Mouse (Mus musculus) left cerebral cortex, adult 9 months (tissue): Measurements from ENCODE around the gene Uqcc1.

Source experiments
- DNase-seq, 2 experiments: peaks; one replicate each; pipeline ENCODE4 v3.0.0; 2022; ENCODE audit warnings: low spot score in 2 of 2

Uqcc1 gene

DNA sequence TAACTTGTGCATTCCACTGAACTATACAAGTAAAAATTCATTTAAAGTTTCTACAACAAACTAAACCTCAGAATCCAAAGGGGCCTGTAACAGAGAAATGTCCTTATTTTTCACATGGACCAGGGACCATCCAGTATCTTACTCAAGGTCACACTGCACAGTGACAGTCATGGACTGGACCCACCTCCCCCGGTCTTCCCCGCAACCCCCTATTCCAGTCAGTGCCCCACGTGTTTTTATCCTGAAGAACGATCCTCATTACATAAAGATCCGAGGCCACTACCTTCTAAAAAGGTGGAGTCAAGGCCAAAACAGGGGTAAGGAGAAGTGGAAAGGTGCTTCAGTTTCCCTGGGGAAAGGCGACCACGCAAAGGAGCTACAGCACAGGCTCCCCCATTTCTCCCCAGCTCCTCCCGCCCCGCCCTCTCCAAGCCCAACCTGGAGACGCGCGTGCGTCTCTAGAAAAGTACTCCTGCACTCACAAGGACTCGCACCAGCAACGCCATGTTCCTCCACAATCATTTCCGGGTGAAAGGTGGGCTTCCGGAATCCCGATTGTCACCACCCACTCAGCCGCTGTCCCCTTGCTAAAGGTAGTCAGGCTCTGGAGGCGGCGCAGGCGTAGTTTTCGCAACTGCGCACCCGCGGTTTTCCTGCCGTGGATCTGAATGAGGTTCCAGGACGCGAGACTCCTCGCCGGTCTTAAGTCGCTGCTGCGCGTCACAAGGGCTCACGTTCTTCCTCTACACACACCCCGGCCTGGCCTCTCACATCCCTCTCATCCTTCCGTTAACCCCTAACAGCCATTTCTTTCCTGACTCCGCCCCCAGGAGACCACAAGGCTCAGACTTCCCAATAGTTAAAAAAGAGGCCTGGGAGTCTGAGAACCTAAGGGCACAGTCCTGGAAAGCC, at the start of gene Uqcc1:
Uqcc1 (minus strand) TSS at position 780 of the 912 bp plus-strand sequence.
- peak; percentile 92 to 96 for DNase-seq

DNA sequence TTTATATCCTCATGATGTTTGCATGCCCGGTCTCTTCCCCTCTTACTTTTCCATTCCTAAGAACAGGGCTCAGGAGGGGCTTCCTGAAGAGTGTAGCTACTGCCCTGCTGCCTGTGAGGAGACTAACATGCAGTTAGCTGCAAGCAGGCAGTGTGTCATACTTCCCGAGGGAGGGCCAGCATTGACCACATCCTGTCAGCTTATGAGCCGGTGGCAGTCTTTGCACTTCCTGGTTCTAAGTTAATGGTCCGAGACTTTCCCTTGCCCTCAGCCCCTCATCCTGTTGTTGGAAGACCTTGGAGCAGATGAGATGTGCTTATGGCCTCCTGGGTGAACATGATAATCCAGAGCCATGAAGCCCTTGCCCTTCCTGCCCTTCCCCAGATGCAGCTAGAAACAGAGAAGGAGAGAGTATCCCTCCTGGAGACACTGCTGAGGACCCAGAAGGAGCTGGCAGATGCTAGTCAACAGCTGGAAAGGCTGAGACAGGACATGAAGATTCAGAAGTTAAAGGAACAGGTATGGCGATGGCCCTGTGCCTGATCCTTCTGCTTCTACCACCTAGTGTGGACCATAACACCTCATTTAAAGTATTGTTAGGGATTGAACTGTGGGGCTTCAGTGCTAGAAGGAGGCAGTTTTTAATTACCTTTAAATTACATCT, 49.4 kb upstream of the Uqcc1 start:
- peak in 1 of 2 experiments; percentile 20 for DNase-seq

DNA sequence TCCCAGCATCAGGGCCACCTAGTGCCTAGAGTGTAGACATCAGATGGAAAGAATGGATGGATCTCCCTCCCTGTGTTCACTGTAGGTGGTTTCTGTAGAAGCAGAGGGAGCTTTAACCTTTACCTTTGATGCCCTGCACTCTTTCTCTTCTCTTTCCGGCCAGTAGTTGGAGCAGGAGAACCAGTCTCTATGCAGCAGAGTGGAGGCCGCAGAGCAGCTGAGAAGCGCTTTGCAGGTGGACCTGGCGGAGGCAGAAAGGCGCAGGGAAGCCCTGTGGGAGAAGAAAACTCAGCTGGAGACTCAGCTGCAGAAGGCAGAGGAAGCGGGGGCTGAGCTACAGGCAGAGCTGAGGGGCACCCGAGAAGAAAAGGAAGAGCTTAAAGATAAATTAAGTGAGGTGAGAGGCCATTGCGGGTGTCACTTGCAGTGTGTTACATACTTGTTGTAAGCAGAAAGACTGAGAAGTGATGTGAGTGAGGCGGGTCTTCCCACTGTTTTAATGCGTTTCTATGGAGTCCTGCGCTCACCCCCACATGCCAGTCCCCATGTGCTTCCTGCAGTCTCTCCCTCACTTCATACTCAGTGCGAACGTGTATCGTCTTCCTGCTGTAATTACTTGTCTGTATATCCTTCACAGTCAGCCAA, 44.1 kb upstream of the Uqcc1 start:
- peak in 1 of 2 experiments; percentile 26 for DNase-seq

DNA sequence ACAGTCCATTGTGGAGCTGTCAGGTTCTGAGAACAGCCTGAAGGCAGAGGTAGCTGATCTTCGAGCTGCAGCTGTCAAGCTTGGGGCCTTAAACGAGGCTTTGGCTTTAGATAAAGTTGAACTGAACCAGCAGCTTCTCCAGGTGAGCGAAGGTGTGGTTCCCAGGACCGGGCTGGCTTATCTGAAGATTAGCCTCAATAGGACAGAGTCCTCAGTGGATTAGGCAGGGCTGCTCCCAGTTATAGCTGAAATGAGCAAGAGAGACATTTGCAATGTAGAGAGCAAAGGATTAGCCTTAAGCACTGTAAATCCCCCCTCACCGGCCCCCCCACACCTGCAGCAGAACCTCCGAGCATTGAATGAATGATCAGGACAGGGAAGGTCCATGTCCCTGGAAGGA, 43.2 kb upstream of the Uqcc1 start:
- no peak for DNase-seq

DNA sequence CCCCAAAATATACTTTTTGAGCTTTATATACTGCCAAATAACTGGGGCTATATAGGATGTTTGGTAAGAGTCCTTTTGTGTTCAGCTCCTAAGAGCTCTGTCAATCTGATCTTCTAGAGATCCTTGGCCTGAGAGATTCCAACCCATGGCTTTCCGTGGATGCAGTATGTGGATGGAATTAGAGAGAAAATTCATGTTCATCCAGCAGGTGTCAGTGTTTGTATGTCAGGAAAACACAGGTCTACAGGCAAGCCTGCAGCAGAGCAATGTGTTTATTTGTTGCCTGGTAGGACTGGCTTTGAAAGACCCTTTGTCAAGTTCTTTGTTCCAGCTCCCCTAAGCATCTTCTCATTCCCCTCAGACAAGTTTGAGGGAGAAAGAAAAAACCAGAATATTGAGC, 32.9 kb upstream of the Uqcc1 start:
- DNase-seq, result no peak

DNA sequence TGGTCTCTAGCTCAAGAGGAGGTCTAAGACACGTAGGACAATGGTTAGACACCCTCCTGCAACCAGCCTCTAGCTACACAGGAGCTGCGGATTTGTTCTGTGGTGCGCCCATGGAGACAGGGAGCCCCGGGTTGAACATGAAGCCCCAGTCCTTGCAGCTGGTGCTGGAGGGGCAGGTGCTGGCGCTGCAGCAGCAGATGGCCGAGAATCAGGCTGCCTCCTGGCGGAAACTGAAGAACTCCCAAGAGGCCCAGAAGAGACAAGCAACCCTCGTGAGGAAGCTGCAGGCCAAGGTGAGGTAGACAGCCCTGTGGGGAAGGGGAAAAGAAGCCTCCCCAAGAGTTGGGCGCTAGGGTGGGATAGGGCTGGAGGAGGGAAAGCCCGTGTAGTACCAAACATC, 31.8 kb upstream of the Uqcc1 start:
- no peak for DNase-seq

DNA sequence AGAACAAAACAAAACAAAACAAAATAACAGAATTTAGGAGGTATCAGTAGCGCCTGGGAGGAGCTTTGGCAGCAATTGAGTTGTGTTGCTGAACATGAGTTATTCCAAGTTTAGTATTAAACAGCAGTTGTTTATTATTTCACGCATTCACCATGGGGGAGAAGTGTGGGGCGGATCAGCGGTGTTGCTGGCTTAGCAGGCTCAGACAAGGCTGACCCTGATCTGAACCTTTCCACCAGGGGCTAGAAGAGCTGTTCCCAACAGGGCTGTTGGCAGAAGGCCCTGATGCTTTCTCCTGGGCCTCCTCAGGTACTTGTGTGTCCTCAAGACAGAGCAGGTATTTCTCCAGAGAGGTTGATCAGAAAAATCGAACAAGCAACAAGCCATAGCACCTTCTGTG, 29.9 kb upstream of the Uqcc1 start:
- DNase-seq, result no peak

DNA sequence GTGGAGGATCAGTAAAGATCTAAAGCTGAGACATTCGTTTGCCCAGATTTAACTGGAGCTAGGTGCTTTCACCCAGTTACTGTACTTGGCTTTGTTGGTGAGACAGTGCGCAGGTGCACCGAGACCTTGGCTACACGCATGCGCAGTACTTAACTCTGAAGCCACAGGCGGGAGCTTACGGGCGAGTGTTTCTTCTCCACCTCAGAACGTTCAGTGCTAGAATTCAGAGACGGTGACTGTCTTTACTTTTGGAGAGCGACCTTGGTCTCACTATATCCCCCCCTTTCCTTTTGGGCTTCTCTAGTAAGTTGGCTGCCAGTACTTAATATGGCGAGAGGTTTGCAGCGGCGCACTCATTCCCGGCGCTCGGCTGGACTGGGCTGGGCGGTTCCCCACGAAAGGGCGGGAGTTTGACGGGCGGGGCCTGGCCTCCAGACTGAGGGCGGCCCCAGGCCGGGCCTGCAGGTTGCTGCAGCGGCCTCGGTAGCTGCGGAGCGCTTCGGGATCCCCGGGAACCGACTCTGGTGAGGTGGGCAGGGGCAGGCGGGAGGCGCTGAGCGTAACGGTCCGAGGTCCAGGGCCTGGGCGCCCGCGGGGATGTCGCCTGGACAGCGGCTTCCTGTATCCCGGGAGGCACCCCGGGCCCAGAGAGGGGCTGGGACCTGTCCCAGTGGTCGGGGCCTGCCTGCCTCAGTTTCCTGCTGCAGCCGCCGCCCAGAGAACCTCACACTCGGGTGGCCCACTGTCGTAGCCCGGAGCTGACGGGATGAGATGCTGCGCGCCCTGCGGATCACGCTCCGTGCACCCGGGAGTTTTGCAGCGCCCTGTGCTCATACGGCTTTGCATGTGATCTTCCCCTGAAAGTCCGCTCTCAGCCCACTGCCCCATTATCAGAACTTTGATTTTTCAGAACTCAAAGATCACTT, 26.3 kb upstream of the Uqcc1 start, which contains the start of gene Cep250:
Cep250 (plus strand) TSS at position 325 of the 926 bp plus-strand sequence.
- peak; percentile 66 to 89 for DNase-seq

DNA sequence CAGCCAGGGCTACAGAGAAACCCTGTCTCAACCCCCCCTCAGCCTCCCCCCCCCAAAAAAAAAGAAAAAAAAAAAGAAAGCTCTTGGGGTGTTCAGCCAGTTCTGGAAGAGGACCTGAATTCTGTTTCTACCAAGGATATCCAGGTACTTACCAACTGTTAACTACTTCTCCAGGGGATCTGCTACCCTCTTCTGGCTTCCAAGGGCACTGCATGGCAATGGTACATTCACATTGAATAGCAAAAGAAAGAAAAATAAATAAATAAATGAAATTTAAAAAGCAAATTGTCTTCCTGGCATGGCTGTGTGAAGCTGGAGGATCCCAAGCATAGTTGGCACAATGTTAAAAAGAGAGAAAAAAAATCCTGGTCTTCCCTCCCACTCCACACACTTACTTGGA, 21.9 kb upstream of the Uqcc1 start:
- DNase-seq, result peak in 1 of 2 experiments; percentile 78

DNA sequence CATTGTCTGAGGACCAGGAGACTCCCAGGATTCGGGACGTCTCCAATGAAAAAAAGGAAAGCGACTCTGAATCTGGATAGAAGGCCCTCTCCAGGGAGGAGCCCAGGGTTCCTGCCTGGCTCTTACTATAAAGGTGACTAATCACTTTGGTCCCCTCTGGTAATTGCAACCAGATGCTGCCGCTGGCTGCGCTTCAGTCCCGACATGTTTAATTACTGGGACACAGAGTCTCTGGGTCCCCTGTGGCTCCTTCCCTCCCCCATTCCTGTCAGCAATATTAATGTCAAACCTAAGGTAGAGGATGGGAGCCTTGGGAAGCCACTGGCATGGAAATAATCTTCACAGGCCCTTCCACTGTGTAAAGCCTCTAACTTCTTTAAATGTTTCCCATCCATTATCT, 19.3 kb upstream of the Uqcc1 start:
- DNase-seq, result no peak

DNA sequence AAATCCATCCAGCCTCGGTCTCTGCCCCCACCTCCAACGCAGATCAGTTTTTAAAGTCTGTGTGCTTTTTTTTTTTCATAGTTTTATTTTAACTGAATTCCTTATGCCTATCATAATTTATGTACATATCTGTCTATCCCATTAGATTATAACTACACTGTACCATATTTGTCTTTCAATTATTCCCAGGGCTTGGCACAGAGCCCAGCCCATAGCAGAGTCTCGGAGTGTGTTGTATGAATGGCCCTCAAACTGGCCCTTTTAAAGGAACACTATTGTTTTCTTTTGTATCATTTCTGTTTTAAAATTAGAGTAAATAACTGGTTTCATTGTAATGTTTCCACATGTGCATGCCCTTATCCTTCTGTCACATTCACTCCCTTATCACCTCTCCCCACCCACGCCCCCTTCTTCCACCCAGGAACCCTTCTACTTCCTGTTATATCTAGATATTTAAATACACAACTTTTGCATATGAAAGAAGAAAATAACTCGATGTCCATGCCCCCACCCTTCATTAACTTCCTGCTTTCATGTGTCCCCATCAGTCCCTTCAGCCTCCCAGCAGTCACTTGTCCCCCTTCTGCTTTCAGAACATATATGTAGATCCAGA, 17.4 kb upstream of the Uqcc1 start:
- no peak for DNase-seq

DNA sequence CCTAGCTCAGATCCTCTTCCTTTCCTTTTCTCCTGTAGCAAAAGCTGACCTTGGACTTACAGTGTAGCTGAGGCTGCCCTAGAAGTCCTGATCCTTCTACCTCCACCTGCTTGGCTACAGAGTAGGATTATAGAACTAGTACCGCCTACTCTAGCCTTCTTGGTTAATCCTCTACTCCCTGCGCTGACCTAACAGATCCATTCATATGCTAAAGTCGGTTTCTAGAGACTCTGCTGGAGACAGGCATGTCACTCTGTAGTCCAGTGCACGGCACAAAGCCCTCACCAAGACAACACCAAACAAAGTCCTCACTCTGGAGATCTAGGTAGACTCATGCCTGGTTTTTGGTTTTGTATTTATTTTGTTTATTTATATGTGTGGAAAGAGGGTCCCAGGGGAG, 16.4 kb upstream of the Uqcc1 start:
- no peak for DNase-seq

DNA sequence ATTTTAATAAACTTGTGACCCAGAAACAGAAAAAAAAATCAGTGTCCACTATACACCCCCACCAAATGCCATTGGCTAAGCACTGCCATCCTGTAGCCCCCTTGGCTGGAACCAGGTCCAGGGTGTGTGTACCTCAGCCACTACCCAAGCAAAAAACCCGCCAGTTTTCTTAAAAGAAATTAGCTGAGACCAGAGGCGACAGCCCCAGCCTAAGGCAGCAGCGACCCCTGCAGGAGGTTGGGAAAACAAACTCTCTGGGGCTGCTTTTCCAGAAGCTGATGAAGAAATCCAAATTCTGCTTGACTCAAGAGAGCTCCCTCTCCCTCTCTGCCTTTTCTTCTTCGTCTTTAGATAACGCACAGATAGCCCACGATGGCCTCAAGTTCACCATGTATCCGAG, 16.0 kb upstream of the Uqcc1 start:
- DNase-seq, result peak in 1 of 2 experiments; percentile 59

DNA sequence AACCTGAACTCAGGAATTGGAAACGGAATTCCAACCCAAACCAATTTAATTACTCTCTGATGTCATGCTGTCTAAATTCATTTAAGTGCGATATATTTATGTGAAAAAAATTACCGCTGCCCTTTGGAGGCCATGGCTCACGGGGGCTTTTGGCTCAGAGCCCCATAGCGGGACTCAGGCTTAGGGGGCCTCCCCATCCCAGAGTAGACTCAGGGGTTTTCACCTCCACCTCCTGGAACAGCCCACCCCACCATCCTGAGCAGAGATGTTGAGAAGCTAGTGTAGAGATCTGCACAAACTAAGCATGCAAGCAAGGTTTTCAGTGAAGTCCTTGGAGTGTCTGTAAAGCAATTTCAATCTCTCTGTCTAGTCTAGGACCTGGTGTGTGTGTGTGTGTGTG, 15.5 kb upstream of the Uqcc1 start:
- no peak for DNase-seq

DNA sequence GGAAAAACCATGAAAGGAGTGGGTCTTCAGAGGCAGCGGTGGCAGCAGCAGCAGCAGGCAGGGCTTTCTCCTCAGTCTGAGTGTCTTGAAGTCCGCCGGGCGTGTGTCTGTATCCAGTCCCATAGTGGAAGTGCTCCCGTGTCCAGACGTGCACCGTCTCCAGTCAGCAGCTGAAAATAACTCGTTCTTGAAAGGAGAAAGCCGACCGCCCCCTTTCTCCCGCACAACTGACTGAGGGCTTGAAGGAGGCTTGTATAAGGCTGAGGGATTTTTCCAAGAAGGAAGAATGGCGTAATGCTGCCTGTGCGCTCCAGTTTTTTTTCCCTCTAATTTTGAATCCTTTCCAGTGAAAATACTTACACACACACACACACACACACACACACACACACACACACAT, 15.0 kb upstream of the Uqcc1 start, which contains the start of gene Gdf5:
Gdf5 (minus strand) TSS at position 244 of the 400 bp plus-strand sequence.
- peak in 1 of 2 experiments; percentile 39 for DNase-seq

DNA sequence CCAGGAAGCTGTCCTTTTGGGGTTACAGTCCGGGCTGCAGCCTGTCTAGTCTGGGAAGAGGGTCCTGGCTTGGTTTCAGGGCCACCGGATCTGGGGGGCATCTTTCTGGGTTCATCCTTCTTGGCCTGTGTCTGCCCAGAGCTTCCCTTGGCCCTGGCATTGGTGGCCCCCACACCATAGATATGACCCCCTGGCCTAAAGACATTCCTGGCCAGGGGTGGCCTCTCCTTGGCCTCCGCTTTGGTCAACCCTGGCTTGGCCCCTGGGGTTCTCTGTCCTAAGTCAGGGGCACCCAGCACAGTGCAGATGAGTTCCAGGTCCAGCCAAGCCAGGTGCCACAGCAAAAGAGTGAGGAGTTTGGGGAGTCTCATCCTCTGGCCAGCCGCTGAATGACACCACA, 14.6 kb upstream of the Uqcc1 start:
- no peak for DNase-seq

DNA sequence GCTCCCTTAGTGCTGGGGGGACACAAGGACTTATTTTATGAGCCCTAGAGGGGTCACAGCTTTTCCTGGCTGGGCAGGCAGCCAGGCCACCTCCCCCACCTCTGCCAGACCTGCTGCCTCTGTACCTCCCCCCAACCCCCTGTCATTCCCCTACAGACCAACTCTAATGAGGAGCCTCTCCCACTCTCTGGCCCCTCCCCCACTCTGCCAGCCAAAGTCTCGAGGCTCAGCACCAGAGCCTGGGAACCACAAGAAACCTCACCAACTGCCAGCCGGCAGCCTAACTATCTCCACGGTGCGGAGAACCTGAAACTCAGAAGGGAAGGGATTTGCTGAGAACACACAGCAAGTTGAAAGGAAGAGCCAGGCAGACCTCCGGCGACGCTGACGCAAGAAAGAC, 13.4 kb upstream of the Uqcc1 start:
- DNase-seq, result no peak

DNA sequence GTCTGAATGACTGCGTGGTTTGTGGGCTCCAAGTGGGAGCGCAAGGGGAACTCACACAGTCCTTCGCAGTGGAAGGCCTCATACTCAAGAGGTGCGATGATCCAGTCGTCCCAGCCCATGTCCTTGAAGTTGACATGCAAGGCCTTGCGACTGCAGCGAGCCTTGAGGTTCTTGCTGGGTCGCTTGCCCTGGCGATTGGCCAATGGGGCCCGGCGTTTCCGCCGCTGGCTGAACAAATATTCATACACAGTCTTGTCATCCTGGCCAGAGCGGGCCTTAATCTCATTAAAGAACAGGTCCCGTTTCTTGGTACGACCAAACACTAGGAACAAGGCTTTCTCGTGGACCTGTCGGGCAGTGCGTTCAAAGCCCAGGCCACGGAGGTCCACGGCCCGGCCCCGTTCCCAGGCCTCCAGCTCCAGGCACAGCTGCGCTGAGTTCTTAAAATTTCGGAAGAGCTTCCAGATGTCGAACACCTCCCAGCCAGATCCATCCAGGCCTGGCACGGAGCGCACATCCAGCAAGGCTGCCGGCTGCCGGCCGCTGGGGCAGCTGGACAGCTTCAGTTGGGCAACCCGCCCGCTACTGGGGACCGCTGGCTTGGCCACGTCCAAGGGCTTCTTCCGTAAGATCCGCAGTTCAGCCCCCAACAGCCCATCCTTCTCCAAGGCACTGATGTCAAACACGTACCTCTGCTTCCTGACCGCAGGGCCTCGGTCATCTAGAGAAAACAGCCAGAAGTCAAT, 11.8 kb upstream of the Uqcc1 start:
- DNase-seq, result no peak

DNA sequence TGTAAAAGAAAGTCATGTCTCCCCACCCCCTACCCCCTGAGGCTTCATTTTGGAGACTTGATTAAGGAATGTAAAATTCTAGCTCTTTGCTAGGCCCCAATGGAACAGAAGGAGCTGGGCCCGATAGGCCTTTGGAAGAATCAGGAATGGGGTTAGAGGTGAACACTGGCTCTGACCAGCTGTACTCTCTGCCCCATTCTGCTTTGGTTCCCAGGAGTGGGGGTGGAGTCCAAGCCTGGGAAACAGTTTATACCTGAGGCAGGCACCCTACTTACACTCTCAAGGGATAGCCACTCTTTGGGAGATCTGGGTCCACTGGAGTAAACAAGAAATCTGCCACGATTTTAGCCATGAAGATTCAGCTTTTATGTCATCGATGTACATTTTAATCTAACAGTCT, 10.6 kb upstream of the Uqcc1 start, which contains the start of gene Gm15557:
Gm15557 (plus strand) TSS at position 48 of the 400 bp plus-strand sequence.
- DNase-seq, result no peak
